Mouse (Mus musculus) spleen, embryonic (tissue): ENCODE measurements around the gene Arid3a.

Source experiments
- CTCF ChIA-PET: fragments of 350-600 bp; sonication (Branson Sonifier 250); formaldehyde crosslinking; loops from one replicate; lab custom pipeline; 2022; lab: Charles Lee

Arid3a gene

DNA sequence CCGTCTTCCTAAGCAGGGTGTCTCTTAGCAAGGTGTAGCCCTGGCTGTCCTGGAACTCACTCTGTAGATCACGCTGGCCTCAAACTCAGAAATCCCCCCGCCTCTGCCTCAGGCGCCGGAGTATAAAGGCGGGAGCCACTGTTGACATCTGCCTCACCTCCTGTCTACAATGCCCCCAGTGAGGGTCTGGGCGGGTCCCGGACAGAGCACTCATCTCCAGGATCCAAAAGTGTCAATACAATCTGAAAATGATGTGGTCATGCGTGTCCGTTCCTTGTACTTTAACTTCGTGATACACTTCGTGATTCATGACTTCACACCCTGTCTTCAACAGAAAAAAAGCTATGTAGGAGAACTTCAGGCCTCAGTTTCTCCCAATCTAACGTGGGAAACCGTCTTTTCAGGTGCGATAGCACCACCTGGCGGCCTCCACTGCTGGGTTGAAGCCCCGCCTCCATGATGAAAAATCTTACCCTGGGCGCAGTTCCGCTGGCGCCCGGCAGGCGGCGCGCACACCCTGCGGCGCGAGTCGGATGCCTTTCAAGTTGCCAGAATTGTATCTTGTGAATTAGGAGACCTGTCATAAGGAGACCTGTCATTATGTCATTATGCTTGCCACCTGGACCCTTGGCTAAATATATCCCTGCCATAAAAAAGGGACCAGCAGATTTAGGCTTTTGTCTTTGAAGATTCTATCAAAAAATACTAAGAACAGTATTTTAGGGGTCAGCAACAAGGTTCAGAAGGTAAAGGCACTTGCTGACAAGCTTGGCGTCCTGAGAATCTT is 1.7 kb upstream of the Arid3a start:
- CTCF ChIA-PET: interaction anchor here (0.7 to 3.2 kb wide), 7 partner anchors 14 to 90 kb away, joined by 3 to 14 read pairs (median 9); partner anchors contain the start of gene Gm26602

DNA sequence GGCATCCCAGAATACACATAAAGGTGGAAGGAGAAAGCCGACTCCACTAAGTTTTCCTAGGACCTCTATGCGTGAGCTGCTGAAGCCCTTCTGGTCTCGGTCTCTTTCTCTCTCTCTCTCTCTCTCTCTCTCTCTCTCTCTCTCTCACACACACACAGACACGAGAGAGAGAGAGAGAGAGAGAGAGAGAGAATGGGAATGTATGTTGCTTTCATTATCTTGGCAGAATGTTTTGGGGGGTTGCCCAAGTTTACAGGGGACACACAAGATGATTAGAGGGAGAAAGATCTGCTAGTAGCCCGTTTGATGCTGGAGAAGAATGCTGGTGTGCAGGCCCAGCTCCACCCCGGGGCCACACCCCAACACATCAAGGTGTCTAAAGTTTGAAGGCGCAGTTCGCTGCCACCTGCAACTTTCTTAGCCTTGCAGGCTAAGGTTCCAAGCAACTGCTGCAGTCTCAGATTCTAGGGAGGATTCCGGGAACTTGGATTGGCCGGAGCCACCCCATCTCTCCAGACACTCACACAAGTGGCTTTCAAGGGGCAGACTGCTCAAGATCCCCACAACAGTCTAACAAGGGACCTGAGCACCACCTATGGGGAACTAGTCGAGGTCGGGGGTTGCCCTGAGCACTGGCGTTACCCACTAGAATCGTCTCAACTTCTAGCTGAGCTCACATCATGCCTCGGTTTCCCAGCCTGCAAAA is 905 bp upstream of the Arid3a start:
- CTCF ChIA-PET: interaction anchor here (0.7 to 3.2 kb wide), 7 partner anchors 15 to 91 kb away, joined by 3 to 14 read pairs (median 9); partner anchors contain the start of gene Gm26602

DNA sequence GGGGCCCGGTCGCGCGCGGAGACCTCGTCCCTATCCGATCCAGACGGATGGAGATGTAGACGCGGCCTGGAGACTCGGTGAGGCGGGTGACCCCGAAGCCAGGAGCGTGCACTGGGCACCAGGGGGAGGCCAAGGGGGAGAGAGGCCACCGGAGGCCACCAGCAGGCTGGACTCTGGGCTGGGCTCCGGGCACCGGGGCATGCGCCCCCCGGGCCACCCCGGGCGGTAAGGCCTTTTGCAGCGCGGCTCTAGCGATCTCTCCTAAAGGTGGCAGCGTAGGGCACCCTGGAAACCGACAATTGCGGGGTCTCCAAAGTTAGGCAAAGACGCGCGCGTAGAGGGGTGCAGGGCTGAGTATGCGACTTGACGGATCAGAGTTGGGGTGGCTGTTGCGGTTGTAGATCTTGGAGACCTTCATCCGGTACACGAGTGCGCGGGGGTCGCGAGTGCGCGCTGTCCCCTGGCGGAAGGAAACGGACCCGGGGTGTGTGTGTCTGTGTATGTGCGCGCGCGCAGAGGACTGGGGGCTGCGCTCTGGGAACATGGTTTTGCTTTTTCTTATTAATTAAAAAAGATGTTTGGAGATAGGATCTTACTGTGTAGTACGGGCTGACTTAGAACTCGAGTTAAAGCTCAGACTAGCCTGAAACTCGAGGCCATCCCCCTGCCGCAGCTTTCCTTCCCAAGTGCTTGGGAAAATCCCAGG is 634 bp downstream of the Arid3a start:
- CTCF ChIA-PET: interaction anchor here (0.5 to 3.2 kb wide), 6 partner anchors 23 to 214 kb away, joined by 3 to 14 read pairs (median 6); no protein-coding TSS in a partner anchor

DNA sequence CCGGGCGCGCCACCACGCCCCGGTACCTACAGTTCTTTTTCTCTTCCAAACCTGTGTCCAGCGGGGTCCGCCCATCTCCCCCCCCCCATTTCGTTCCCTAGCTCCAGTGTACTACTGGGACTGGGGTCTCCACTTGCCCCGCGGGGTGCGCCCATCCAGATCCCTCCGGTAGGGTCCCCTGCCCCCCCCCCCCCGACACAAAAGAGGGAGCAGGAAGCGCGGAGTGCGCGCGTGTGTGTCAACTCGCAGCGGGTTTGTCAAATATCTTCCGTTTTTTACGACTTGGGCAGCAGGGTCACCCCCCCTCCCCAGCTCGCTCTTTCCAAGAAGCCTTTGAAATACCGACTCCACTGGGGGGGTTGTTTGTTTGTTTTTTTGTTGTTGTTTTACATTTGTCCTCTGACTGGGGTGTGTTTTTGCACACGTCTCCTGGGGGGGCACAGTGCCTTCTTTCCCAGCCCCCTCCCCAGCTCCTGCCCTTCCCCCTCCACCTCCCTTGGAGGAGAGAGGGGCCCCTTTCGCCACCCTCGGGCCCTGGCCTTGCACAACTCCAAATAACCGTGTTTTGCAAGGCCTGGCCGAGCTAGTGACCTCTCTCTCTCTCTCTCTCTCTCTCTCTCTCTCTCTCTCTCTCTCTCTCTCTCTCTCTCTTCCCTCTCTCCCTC is 1.3 kb downstream of the Arid3a start:
- CTCF ChIA-PET: interaction anchor here (0.5 to 3.2 kb wide), 8 partner anchors 10 to 224 kb away, joined by 3 to 11 read pairs (median 4); partner anchors contain the start of gene Misp

DNA sequence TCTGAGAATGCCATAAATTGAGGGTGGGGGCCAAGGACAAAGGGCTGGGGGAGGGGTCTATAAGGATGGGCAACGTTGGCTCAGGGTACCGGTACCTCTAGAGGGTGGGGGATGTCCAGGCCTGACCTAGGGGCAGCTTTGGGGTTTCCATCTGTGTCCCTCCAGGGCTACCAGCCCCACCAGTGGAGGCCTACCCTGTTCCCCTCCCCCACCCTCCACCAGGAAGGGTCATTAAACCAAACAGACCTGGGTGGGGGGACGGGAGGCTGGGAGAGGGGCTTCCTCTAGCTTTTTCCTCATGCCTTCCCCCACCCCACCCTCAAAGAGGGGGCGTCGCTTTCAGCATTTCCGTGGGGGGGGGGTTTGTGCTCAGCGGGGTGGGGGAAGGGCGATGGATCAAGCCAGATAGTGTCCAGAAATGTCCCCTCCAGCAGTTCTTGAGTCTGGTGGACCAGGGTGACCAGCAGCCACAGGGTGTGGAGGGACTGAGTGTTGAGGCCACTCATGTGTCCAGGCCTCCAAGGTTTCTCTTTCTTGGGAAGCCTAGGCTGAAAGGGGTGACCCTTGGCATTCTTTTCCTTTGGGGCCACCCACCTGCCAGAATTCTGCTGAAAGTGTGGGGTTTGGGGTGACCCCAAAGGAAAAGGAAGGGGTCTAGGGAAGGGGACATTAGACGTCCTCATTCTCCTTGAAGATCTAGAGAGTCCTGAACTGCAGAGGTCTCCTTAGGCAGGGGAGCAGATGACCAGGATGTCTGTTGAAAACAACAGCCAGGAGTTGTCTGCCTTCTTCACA is 2.3 kb downstream of the Arid3a start:
- CTCF ChIA-PET: interaction anchor here (0.6 to 0.7 kb wide), 2 partner anchors 15 to 223 kb away, joined by 3 to 4 read pairs; no protein-coding TSS in a partner anchor

DNA sequence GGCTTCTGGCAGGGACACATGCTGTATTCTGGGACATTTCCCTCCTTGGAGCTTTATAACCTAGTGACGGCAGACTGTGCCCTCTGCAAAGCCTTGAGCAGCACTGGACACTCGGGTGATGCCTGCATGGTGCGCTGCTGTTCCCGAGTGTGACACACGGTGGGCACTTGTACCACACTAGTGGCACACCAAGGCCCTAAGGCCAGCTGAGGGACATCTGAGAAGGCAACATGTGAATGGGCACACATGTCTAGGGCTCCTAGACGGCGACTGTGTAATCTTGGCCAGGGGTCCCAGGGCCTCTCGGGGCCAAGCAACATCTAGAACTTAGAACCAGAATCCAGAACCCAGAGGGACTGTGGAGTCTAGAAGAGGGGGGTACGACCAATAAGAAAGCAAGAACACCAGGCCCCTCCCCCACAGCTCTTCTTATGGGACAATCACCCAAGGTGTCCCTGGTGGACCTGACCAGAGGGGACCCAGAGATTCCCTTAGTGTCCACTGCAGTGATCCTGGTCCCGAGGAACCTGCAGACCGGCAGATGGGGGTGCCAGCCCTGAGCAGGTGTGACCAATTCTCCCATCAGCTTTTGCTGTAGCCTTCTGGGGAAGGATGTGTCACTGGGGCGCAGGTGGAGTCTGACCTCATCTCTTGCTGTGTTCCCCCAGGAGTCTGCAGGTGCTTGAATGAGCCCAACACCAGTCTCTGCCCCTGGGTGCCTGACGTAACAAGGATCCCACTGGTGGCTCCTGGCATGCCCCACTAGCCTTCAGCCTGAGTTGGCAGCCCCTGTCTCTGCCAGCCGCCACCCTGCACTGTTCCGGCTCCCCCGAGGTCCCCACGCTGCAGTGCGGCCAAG is 3.4 kb downstream of the Arid3a start:
- CTCF ChIA-PET: no interaction called here

DNA sequence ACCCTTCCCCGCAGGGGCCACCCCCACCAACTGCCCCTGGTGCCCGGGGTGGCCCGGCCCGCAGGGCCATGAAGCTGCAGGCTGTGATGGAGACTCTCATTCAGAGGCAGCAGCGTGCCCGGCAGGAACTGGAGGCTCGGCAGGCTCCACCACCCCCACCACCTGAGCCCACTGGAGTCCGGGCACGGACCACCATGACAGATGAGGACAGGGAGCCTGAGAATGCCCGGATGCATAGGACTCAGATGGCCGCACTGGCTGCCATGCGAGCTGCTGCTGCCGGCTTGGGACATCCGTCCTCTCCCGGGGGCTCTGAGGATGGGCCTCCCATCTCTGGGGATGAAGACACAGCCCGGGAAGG is 4.0 kb downstream of the Arid3a start:
- CTCF ChIA-PET: no interaction called here

DNA sequence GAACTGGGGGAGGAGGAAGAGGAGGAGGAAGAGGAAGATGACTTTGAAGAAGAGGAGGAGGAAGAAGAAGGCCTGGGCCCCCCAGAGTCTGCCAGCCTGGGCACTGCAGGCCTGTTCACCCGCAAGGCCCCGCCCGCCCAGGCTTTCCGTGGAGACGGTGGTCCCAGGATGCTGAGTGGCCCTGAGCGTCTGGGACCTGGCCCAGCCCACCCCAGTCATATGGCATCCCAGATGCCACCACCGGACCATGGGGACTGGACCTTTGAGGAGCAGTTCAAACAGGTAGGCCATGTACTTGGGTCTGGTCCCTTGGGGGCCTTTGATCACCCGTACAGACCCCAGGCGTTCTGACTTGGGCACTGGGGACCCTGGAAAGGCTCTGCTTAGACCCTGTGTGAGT is 5.0 kb downstream of the Arid3a start:
- CTCF ChIA-PET: no interaction called here

DNA sequence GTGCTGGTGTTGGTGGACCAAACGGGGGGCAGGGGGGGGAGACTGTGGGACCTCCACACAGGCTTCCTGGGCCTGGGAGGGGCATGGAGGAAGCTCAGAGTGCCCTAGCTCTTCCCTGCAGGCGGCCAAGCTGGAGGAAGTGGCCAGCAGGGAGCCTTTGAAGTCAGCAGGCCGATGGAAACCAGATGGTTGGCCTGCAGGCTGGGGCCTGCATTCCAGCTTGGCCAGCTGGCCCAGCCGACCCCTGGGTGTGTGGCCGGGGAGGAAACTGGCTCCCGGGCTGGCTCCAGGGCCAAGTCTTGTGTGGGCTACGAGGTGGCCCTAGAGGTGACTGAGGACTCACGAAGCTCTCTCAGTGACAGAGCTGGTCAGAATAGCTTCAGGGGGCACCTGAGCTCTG is 5.9 kb downstream of the Arid3a start:
- CTCF ChIA-PET: no interaction called here

DNA sequence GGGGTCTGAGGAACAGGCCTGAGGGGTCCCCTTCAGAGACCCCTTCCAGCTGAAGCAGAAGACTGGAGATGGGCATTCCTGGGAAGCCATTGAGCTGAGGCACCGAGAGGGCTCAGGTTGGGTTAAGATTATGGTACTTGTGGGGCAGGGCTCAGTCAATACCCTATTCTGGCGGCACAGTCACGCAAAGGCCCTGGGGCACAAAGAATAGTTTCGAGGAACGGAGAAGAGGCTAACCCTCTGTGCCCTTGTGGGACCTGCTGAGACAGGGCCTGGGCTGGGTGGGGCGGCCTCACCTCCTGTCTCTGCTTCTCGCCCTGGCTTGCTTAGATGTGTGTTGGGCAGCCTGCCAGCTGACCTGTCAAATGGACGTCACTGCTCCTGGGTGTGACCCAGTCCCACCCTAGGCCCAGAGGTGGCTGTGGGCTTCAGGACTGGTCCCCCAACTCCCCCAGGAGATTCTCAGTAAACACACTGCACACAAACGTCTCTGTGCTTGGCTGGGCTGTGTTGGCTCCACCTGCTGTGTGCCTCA is 6.4 kb downstream of the Arid3a start:
- CTCF ChIA-PET: no interaction called here

DNA sequence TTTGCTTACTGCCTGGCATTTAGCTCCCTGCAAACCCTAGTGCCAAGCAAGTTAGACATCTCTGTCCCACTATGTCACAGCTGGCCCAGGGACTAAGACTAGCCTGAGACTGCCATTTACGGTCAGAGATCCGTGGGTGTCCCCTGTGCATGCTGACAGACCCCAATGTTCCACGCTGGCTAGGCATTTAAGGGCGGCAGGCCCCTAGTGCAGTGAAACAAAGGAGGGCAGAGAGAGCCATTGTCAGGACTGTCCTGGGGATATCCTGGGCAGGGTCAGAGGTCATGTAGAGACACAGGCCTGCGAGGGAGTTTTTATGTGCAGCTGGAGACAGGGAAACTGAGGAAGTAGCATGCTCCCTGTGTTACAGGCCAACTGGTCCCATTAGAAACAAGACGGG is 7.0 kb downstream of the Arid3a start:
- CTCF ChIA-PET: interaction anchor here (0.6 kb wide), 1 partner anchor 99 kb away, joined by 8 read pairs; no protein-coding TSS in a partner anchor

DNA sequence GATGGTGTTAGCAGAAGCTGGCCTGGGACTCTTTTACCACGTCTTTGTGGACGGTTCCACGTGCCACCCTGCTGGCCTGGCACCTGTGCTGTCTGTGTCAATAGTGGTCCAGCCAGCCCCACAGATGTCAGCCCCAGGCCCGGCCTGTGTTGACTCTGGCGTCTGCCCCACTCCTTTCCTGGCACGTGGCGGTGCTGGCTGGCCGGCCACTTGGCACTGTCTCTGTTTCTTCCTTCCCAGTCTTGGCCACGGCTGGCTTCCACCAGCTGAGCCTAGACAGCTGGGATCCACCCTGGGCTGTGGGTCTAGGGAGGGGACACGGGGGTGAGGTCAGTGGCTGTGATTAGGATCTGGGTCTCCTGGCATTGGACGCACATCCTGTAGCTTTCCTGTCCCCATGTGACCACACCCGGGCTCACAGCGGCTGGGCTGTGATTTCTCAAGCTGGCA is 7.5 kb downstream of the Arid3a start:
- CTCF ChIA-PET: interaction anchor here (0.6 kb wide), 1 partner anchor 99 kb away, joined by 8 read pairs; no protein-coding TSS in a partner anchor

DNA sequence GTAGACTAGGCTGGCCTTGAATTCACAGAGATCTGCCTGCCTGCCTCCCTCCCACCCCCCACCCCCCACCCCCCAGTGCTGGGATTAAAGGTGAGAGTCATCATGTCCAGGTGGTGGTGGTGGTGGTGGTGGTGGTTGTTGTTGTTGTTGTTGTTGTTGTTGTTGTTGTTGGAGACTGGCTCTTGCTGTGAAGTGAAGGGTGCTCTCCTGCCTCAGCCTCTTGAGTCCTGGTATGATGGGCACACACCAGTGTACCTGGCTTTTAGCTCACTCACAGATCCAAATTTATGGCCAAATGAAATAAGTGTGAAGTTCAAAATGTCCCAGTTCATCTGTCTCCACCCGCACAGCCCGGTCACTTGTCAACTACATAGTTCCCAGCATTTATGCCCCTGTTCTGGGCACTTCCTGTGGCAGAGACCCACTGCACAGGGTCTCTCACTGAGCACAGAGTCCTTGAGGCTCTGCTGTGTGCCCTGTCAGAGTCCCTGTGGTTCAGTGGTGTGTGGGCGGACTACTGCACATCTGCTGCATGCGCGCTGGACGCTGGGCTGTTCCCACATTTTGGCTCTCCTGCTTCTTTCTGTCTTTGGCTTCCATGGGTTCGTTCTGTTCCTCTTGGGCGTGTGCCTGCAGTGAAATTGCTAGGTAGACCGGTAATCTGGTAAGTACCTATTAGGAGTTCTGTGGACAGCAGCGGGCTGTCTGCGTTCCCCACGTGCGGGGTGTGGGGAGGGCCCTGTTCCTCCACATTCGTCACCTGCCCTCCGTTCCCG is 8.1 kb downstream of the Arid3a start:
- CTCF ChIA-PET: interaction anchor here (0.6 kb wide), 1 partner anchor 19 kb away, joined by 4 read pairs; no protein-coding TSS in a partner anchor

DNA sequence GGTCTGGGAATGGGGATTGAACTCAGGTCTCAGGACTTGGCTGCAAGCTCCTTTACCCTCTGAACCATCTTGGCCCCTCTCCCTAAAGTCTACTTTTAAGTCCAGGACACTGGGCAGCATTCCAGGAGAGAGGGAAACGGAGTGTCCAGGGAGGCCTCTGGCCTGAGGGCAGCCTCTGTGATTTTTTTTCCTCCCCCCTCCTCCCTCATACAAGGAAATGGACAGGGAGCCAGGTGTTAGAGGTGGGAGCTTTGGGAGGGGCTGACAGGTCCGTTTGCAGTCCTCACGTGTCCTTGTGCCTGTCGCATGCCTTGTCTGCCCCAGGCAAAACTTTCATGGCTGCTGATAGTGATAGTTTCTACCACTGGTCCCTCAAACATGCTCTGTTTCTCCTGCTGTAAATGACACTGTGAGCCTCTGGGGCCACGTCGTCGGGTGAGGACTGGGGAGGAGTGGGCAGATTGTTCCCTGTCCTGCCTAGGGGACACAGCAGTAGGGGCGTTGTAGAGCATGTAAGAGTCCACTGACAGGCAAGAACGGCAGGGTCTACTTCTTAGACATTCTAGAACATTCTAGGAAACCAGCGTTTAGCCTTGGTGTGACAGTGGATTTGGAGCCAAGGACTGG is 9.6 kb downstream of the Arid3a start:
- CTCF ChIA-PET: interaction anchor here (0.7 kb wide), 2 partner anchors 10 to 50 kb away, joined by 3 to 8 read pairs; no protein-coding TSS in a partner anchor

DNA sequence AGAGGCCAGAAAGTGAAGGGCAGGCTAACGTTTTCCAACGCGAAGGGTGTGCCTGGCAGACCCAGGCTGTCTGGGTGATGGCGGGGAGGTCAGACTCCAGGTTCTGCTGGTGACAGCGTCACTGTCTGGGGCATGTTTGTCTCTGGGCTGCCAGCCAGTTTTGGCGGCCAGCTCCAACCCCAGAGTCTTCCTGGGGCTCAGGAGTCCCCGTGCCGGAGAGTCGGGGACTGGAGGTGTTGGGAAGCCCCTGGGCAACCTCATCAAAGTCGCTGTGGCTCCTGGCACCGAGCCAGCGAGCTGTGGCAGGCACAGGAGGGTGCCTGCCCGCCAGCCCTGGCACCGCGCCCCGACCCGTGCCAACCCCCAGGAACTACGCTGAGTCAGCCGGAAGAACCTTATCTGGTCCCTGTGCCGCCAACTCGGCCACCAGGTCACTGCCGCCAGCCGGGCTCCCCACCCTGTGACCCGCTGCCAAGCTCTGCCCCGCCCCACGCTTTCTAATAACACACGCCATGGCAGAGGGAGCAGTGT is 10.1 kb downstream of the Arid3a start:
- CTCF ChIA-PET: no interaction called here

DNA sequence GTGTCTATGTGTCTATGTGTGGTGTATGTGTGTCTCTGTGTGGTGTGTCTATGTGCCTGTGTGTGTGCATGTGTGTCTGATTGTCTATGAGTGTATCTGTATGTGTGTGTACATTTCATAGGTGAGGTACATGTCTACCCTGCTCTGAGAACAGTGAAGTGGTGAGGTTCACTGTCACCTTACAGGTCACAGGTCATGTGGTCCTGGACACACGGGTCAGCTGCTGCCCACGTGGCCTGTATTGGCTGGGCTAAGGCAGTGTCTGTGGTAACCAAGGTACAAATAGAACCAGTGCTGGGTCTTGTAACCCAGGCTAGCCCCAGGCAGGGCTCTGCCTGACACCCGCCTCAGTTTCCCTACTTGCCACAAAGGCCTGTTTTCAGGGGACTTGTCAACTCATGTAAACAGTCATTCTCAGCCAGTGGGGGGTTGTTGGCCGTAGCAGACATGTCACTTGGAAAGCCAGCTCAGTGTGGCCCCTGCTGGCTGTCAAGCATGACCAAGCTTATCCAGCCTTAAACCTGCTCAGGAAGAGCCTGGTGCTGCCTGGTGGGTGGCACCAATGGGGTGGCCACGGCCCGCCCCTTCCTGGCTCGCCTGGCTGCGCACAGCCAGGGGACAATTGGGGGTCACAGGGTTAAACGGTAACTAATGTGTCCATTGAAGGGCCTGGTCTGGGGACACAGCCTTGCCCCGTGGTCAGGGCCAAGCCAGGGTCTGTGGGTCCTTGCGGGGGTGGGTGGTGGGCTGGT is 11.1 kb downstream of the Arid3a start:
- CTCF ChIA-PET: interaction anchor here (0.5 to 1.8 kb wide), 4 partner anchors 10 to 55 kb away, joined by 3 to 7 read pairs (median 6); no protein-coding TSS in a partner anchor
